ENCODE assay signal across 13 mouse cellular contexts in genomic region chr13:38353420-38354255, GRCm38 (mm10). TPM values are rescaled to one million over a fixed set of nuclear protein-coding genes. Genes with fewer than 3 reads are reported as not detected.
DNase-seq lines count a peak whose midpoint lies in the region; ATAC-seq and TF ChIP-seq lines count a peak whose summit lies in the region.
"Had no signal": no experiment of that assay in that cellular context is flagged by ENCODE, and none has a peak within 500 bp of the region (broad histone marks: within the 10 kb centered on the region; RNA-seq: fewer than 3 reads in every experiment).

No protein-coding gene starts in this region.

- 32% methylated on average over 24 of the region's 24 CpGs for WGBS in lung, adult 2 months
- 40% methylated on average over 24 of the region's 24 CpGs for WGBS in heart, embryonic 13.5 days

- peak overlapping the region; percentile 57 for H3K4me3 ChIP-seq in gastrocnemius, adult 2 months
- H3K4me3 ChIP-seq in lung, adult 2 months (replicated peaks; ENCODE audit: extremely low read depth, low read depth, low read length): peak overlapping the region; percentile 10
- H3K4me3 ChIP-seq in heart, embryonic 13.5 days: no peak overlapping the region
- H3K4me3 ChIP-seq in left cerebral cortex, adult 2 months: no peak overlapping the region
- H3K4me3 ChIP-seq: limb, embryonic 15.5 days; megakaryocyte, embryonic 14.5 days; neural tube, embryonic 13.5 days had no signal

- peak overlapping the region; percentile 75 for H3K27ac ChIP-seq in gastrocnemius, adult 2 months
- no peak overlapping the region for H3K27ac ChIP-seq in heart, embryonic 13.5 days (replicated peaks)
- H3K27ac ChIP-seq in left cerebral cortex, adult 2 months: no peak overlapping the region
- H3K27ac ChIP-seq: limb, embryonic 15.5 days; neural tube, embryonic 13.5 days had no signal

- TF ChIP-seq POLR2A in lung, adult 2 months (IDR thresholded peaks at IDR 0.05; ENCODE audit: borderline replicate concordance, extremely low read depth, low read depth, low read length): no peak

- H3K36me3 ChIP-seq in heart, embryonic 13.5 days: no peaks in the 10 kb centered on the region
- H3K36me3 ChIP-seq: limb, embryonic 15.5 days; neural tube, embryonic 13.5 days had no signal

- peaks cover 5% of the 10 kb centered on the region for H3K4me1 ChIP-seq in lung, adult 2 months (ENCODE audit: control insufficient read depth, insufficient read depth, low read length)
- peaks cover 34% of the 10 kb centered on the region for H3K4me1 ChIP-seq in heart, embryonic 13.5 days
- H3K4me1 ChIP-seq: limb, embryonic 15.5 days had no signal

- H3K9ac ChIP-seq in heart, embryonic 13.5 days: no peak overlapping the region
- H3K9ac ChIP-seq: limb, embryonic 15.5 days; neural tube, embryonic 13.5 days had no signal

- peak overlapping the region; percentile 55 for H3K4me2 ChIP-seq in heart, embryonic 13.5 days
- H3K4me2 ChIP-seq: limb, embryonic 15.5 days; neural tube, embryonic 13.5 days had no signal

- intact Hi-C loops in gastrocnemius, adult 2 months (cut with DNase I): loop anchor here (5.0 kb wide), 1 partner anchor 54 kb away; no protein-coding TSS in a partner anchor
- intact Hi-C loops in gastrocnemius, postnatal 14 days (cut with DNase I; ENCODE audit: low total_unique reads): loop anchor here (5.0 kb wide), 1 partner anchor 84 kb away; no protein-coding TSS in a partner anchor
- intact Hi-C loops in left cerebral cortex, adult 2 months (cut with DNase I): loop anchor here (5.0 kb wide), 1 partner anchor 54 kb away; no protein-coding TSS in a partner anchor

- DNase-seq in gastrocnemius, adult 2 months: peak; percentile 30
- no peak for DNase-seq in gastrocnemius, postnatal 14 days
- DNase-seq in lung, adult 2 months: no peak
- DNase-seq in lung, postnatal 14 days: no peak
- peak; percentile 37 for DNase-seq in lung, postnatal 25 days (ENCODE audit: low spot score)
- DNase-seq in left cerebral cortex, adult 2 months (ENCODE audit: extremely low spot score in 1 of 2, low spot score in 2 of 2): no peak
- DNase-seq in adrenal gland, postnatal 10 days: no peak
- DNase-seq: cerebellum, postnatal 10 days had no signal

- TF ChIP-seq CTCF in gastrocnemius, adult 2 months (IDR thresholded peaks at IDR 0.05): no peak
- TF ChIP-seq CTCF in lung, adult 2 months (IDR thresholded peaks at IDR 0.05; ENCODE audit: insufficient read depth, low read length): no peak
- no peak for TF ChIP-seq CTCF in left cerebral cortex, adult 2 months (IDR thresholded peaks at IDR 0.05)

- no peaks in the 10 kb centered on the region for H3K27me3 ChIP-seq in heart, embryonic 13.5 days (replicated peaks)

- H3K9me3 ChIP-seq in heart, embryonic 13.5 days: no peaks in the 10 kb centered on the region
- H3K9me3 ChIP-seq: limb, embryonic 15.5 days; megakaryocyte, embryonic 14.5 days; neural tube, embryonic 13.5 days had no signal

- no peak for ATAC-seq in heart, embryonic 13.5 days (ENCODE audit: extremely low read depth, insufficient number of reproducible peaks, low FRiP score, low TSS enrichment)

RNA-seq across cellular contexts. Expression of gene Bmp6, which starts 8.7 kb away (rescaled TPM):
- 10 to 100 TPM; 11.2 to 11.3 TPM for total RNA-seq in gastrocnemius, adult 2 months (2021)
- total RNA-seq in gastrocnemius, postnatal 14 days (2021): 1 to 10 TPM; 7.1 to 8.8 TPM
- 193 and 202 TPM in 2 replicates for polyA plus RNA-seq in lung, adult 2 months (2012; rRNA removed)
- polyA plus RNA-seq in heart, embryonic 13.5 days (2015; fragmentation: Nextera tagmentation; extraction: Ambion mirVana): 2.2 and 2.4 TPM in 2 replicates
- 10 to 100 TPM in 1 of 2 experiments, 1 to 10 TPM in 1; 8.9 to 10.8 TPM for total RNA-seq in left cerebral cortex, adult 2 months (2021)
- total RNA-seq in adrenal gland, postnatal 10 days (2021): 10 to 100 TPM in 1 of 2 experiments, 1 to 10 TPM in 1; 9.5 to 11.2 TPM
- total RNA-seq: MEL had no signal

Comparison
In these comparisons a context has a peak if more than half of its experiments do, and no peak if none do; other contexts are left out.
1. DNase-seq: peak in gastrocnemius, adult 2 months (single experiment) and lung, postnatal 25 days (single experiment); none in gastrocnemius, postnatal 14 days (single experiment), lung, adult 2 months (single experiment), lung, postnatal 14 days (single experiment), left cerebral cortex, adult 2 months (0 of 2) and adrenal gland, postnatal 10 days (single experiment).
2. H3K4me3 ChIP-seq: peak in gastrocnemius, adult 2 months (single experiment) and lung, adult 2 months (single experiment); none in heart, embryonic 13.5 days (single experiment) and left cerebral cortex, adult 2 months (single experiment).